Mouse (Mus musculus) liver, adult 2 months (tissue): ENCODE measurements around the gene Dnajc14.

ENCODE experiments used
- CTCF ChIP-seq: fragments of 200-500 bp; IDR thresholded peaks from 2 replicates; pipeline ENCODE4 v1.5.1; 2011; ENCODE audit warnings: low read depth, low read length, control low read depth
- POLR2A ChIP-seq: fragments of 200-500 bp; IDR thresholded peaks from 2 replicates; pipeline ENCODE4 v1.6.1; 2011; ENCODE audit warnings: low read length, control low read depth; ENCODE audit not compliant: insufficient read depth; ENCODE audit errors: extremely low read depth

DNA sequence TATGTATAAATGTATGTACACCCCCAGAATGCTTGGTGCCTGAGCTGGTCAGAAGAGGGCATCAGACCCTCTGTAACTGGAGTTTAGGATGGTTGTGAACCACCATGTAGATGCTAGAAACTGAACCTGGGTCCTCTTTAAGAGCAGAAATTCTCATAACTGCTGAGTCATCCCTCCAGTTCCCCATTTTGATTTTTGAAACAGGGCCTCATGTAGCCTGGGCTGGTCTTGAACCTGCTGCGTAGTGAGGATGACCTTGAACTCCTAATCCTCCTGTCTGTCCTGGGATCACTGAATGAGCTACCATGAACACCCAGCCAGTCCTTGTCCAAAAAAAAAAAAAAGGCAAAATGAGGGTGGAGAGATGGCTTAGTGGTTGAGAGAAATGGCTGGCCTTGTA lies 10.6 kb upstream of the Dnajc14 start:
- no peak for TF ChIP-seq CTCF
- TF ChIP-seq POLR2A, result no peak
